Mouse (Mus musculus) midbrain, embryonic 13.5 days (tissue): Measurements from ENCODE around the gene Abhd12. TPM values are rescaled to one million over a fixed set of nuclear protein-coding genes. Genes with fewer than 3 reads are reported as not detected.

Source experiments
- ATAC-seq: fragments of 200-750 bp; cut with Nextera tagmentation; 2 replicates; pipeline ENCODE4 v1.8.0; 2017; ENCODE audit warnings: mild to moderate bottlenecking, moderate TSS enrichment, moderate library complexity
- H3K27ac ChIP-seq: fragments of 300-500 bp; sonication (generic); 2 replicates; pipeline ENCODE4 v1.5.1; 2015; ENCODE audit warnings: inconsistent platforms, mild to moderate bottlenecking, moderate library complexity
- H3K27me3 ChIP-seq: fragments of 300-500 bp; sonication (generic); 2 replicates; pipeline ENCODE4 v1.6.1; 2015; ENCODE audit warnings: mild to moderate bottlenecking, inconsistent platforms
- H3K36me3 ChIP-seq: fragments of 300-500 bp; sonication (generic); 2 replicates; pipeline ENCODE4 v1.6.1; 2015; ENCODE audit warnings: mild to moderate bottlenecking, inconsistent platforms
- H3K4me1 ChIP-seq: fragments of 300-500 bp; sonication (generic); replicated peaks from 2 replicates; pipeline ENCODE4 v1.6.1; 2015; ENCODE audit warnings: inconsistent platforms
- H3K4me2 ChIP-seq: fragments of 300-500 bp; sonication (generic); replicated peaks from 2 replicates; pipeline ENCODE4 v1.6.1; 2015; ENCODE audit warnings: moderate library complexity, mild to moderate bottlenecking, inconsistent platforms
- H3K4me3 ChIP-seq: fragments of 300-500 bp; sonication (generic); replicated peaks from 2 replicates; pipeline ENCODE4 v1.5.1; 2015; ENCODE audit warnings: mild to moderate bottlenecking, inconsistent platforms
- H3K9ac ChIP-seq: fragments of 300-500 bp; sonication (generic); replicated peaks from 2 replicates; pipeline ENCODE4 v1.6.1; 2015; ENCODE audit warnings: mild to moderate bottlenecking, inconsistent platforms
- H3K9me3 ChIP-seq: fragments of 300-500 bp; sonication (generic); 2 replicates; pipeline ENCODE4 v1.6.1; 2016; ENCODE audit warnings: mild to moderate bottlenecking, inconsistent platforms
- WGBS: fragments of 180-500 bp; shearing (Covaris S2); methylation state at CpG from one replicate; pipeline ENCODE4 v1.1.7; 2015; 5-methylcytosine and 5-hydroxymethylcytosine counted together
- polyA plus RNA-seq: library from polyadenylated mRNA; unstranded; fragments of >200 nt; fragmentation: Nextera tagmentation; extraction: Ambion mirVana; gene quantifications from 2 replicates; pipeline ENCODE4 v1.2.1, GENCODE M21; 2015

Abhd12 gene
- polyA plus RNA-seq, 1 experiment from 2014 or later: 84.8 TPM

DNA sequence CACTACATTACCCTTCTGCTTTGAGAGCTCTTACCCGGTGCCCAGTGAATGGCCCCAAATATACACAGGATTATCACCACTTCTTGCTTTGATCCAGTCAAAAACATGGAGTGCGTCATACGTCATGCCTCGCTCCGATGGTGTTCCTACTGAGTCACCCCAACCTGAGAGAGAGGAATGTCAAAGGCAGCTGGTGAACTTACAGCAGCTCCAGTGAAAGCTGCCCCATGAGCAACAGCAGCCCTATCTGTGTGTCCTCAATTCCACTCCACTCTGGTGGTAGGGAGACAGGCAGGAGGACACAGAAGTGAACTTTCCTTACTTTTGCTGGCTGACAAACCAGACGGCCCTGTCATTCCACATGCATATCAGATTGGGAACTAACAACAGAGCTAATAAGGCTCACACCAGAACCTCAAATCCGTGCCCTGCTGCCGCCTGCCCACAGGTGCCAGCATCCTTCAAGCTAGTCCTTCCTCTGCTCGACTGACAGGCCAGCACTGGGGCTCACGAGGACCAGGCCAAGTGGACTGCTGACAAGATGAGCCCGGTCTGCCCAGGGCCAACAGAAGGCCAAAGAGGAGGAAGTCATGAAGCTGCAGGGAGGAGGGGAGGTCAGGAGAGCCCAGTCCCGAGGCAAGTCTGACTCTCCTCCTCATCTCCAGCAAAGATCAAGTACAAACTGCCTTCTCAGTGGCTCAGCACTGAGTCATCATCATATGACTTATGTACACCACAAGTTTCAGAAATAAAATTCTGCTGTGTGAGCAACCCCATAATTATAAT, 64.7 kb downstream of the Abhd12 start:
- 87% methylated on average over 12 of the region's 12 CpGs for WGBS
- peaks cover 55% of the 10 kb centered on the region for H3K36me3 ChIP-seq
- H3K27ac ChIP-seq: no peak overlapping the region
- no peaks in the 10 kb centered on the region for H3K4me1 ChIP-seq
- no peak overlapping the region for H3K9ac ChIP-seq
- H3K27me3 ChIP-seq: no peaks in the 10 kb centered on the region
- no peak overlapping the region for H3K4me2 ChIP-seq
- no peak overlapping the region for H3K4me3 ChIP-seq
- ATAC-seq: no peak
- no peaks in the 10 kb centered on the region for H3K9me3 ChIP-seq

GRCm38 (mm10) chr2:150837781-150838180, 66.8 kb downstream of the Abhd12 start:
- Histone ChIP-seq H3K4me3 (no peak overlapping the region), H3K36me3 (peaks cover 70% of the 10 kb centered on the region), H3K9me3 (no peaks in the 10 kb centered on the region), H3K27ac (no peak overlapping the region), H3K4me1 (no peaks in the 10 kb centered on the region), H3K9ac (no peak overlapping the region), H3K27me3 (no peaks in the 10 kb centered on the region), H3K4me2 (no peak overlapping the region)
- ATAC-seq: no peak
- 92% methylated on average over 3 of the region's 3 CpGs for WGBS

DNA sequence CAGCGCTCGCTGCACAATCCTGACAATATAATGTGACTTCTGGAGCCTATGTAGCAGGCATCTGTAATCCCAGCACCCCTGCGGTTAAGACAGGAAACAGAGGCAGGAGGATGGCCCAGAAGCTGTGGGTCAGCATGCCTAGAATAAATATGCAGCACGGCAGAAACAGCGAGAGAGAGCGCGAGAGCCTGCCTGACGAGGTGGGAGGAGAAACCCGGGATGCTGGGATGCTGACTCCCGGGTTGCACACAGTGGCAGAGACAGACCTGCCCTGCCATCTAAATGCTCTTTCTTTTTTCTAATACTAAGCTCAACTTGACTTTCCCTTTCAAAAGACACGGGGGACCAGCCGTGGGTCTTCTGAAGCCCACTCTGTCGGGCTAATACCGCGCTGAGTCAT, 67.6 kb downstream of the Abhd12 start:
- no peak overlapping the region for H3K27ac ChIP-seq
- no peaks in the 10 kb centered on the region for H3K27me3 ChIP-seq
- no peak overlapping the region for H3K9ac ChIP-seq
- H3K4me2 ChIP-seq: no peak overlapping the region
- no peak overlapping the region for H3K4me3 ChIP-seq
- peaks cover 72% of the 10 kb centered on the region for H3K36me3 ChIP-seq
- 75% methylated on average over 15 of the region's 15 CpGs for WGBS
- no peaks in the 10 kb centered on the region for H3K9me3 ChIP-seq
- H3K4me1 ChIP-seq: no peaks in the 10 kb centered on the region
- no peak for ATAC-seq

GRCm38 (mm10) chr2:150835975-150836374, 68.6 kb downstream of the Abhd12 start:
- Histone ChIP-seq H3K9me3 (no peaks in the 10 kb centered on the region), H3K9ac (no peak overlapping the region), H3K4me1 (no peaks in the 10 kb centered on the region), H3K4me2 (no peak overlapping the region), H3K27ac (no peak overlapping the region), H3K36me3 (peaks cover 79% of the 10 kb centered on the region), H3K27me3 (no peaks in the 10 kb centered on the region), H3K4me3 (no peak overlapping the region)
- no peak for ATAC-seq
- WGBS: 97% methylated on average over 4 of the region's 4 CpGs

GRCm38 (mm10) chr2:150834616-150835015, 69.9 kb downstream of the Abhd12 start:
- peaks cover 90% of the 10 kb centered on the region for H3K36me3 ChIP-seq
- ATAC-seq: no peak
- no peaks in the 10 kb centered on the region for H3K27me3 ChIP-seq
- 94% methylated on average over 7 of the region's 7 CpGs for whole genome bisulfite sequencing
- H3K27ac ChIP-seq: no peak overlapping the region
- no peak overlapping the region for H3K9ac ChIP-seq
- H3K4me2 ChIP-seq: no peak overlapping the region
- no peaks in the 10 kb centered on the region for H3K9me3 ChIP-seq
- no peaks in the 10 kb centered on the region for H3K4me1 ChIP-seq
- no peak overlapping the region for H3K4me3 ChIP-seq

DNA sequence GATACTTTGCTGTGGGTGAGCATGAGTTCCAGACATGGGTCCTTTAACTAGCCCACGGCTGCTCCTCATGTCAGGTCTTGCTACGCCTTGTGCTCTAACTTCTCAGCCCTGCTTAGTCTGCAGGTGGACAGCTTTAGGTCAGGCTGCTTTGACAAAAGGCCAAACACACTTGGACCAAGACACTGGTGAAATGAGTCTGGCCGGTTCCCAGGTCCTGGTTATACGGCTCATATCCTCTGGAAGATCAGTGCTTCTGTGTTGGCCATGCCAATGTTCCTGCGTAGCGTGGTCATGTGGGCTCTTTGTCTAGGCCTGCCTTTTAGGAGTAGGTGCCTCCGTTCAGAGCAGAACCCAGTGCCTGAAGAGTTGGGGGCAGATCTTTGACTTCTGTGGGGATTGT, 72.5 kb downstream of the Abhd12 start:
- no peaks in the 10 kb centered on the region for H3K27me3 ChIP-seq
- H3K36me3 ChIP-seq: peaks cover 94% of the 10 kb centered on the region
- no peak overlapping the region for H3K9ac ChIP-seq
- no peak for ATAC-seq
- WGBS: 93% methylated on average over 7 of the region's 7 CpGs
- no peak overlapping the region for H3K27ac ChIP-seq
- H3K4me1 ChIP-seq: no peaks in the 10 kb centered on the region
- no peak overlapping the region for H3K4me2 ChIP-seq
- no peaks in the 10 kb centered on the region for H3K9me3 ChIP-seq
- no peak overlapping the region for H3K4me3 ChIP-seq

DNA sequence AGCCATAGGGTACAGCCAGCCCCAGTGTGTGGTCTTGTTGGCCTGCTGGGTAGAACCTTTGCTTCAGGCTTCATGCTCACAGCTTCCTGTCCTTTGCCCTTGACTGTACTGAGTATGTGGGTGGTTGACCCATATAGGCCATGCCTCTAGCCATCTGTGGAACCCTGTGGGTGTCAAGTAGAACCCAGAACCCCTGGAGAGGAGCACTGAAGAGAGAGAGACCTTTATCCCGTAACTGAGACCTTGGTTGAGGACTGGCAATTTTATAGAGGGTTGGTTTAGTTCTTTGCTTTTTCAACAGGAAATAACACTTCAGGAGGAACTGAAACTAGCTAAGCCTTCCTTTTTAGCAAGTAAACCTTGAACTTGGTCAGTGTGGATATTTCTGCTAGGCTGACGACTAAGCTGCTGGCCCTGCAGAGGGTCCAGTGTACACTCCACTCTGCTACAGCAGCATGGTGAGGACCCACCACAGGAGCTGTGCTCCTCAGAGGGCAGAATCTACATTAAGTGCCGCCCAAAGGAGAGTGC, 73.6 kb downstream of the Abhd12 start:
- Histone ChIP-seq H3K4me2 (no peak overlapping the region), H3K27me3 (no peaks in the 10 kb centered on the region), H3K36me3 (peaks cover 98% of the 10 kb centered on the region), H3K9ac (no peak overlapping the region), H3K4me3 (no peak overlapping the region), H3K27ac (no peak overlapping the region), H3K4me1 (no peaks in the 10 kb centered on the region), H3K9me3 (no peaks in the 10 kb centered on the region)
- 86% methylated on average over 3 of the region's 3 CpGs for WGBS
- ATAC-seq: no peak

GRCm38 (mm10) chr2:150830011-150830410, 74.5 kb downstream of the Abhd12 start:
- H3K36me3 ChIP-seq: peaks cover 100% of the 10 kb centered on the region
- WGBS: 86% methylated on average over 2 of the region's 2 CpGs

DNA sequence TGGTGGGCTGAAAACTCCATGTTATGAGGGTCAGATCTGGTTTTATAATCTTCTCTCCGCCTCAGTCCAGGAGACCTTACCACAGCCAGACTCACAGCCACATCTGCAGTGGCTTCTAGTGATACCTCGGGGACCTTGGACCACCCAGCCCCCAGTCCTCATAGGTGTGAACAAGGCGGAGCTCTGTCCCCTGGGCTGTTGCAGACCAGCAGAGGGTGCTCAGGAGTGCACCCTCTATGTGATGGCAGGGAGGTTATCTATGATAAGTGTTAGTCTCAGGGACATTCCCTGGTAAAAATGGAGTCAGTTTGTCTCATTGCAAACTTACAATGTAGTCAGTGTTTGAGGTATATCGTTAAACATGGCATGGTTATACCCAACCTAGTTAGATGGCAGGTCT, 75.9 kb downstream of the Abhd12 start:
- no peak overlapping the region for H3K9ac ChIP-seq
- H3K4me2 ChIP-seq: no peak overlapping the region
- no peaks in the 10 kb centered on the region for H3K9me3 ChIP-seq
- no peaks in the 10 kb centered on the region for H3K4me1 ChIP-seq
- no peaks in the 10 kb centered on the region for H3K27me3 ChIP-seq
- H3K36me3 ChIP-seq: peaks cover 99% of the 10 kb centered on the region
- no peak overlapping the region for H3K4me3 ChIP-seq
- no peak for ATAC-seq
- WGBS: 88% methylated on average over 4 of the region's 4 CpGs
- no peak overlapping the region for H3K27ac ChIP-seq

More at GRCm38 (mm10) chr2:150830011-150830410, 74.5 kb downstream of the Abhd12 start:
- Histone ChIP-seq H3K9ac (no peak overlapping the region), H3K27me3 (no peaks in the 10 kb centered on the region), H3K4me1 (no peaks in the 10 kb centered on the region), H3K27ac (no peak overlapping the region), H3K4me2 (no peak overlapping the region), H3K4me3 (no peak overlapping the region), H3K9me3 (no peaks in the 10 kb centered on the region)
- no peak for ATAC-seq

- Histone ChIP-seq H3K27ac (no peak overlapping the region), H3K36me3 (peaks cover 99% of the 10 kb centered on the region), H3K9me3 (no peaks in the 10 kb centered on the region), H3K9ac (no peak overlapping the region), H3K4me1 (no peaks in the 10 kb centered on the region), H3K27me3 (no peaks in the 10 kb centered on the region), H3K4me2 (no peak overlapping the region), H3K4me3 (no peak overlapping the region)
- WGBS: 83% methylated on average over 3 of the region's 3 CpGs
- no peak for ATAC-seq
Measured at GRCm38 (mm10) chr2:150828164-150828563, 76.4 kb downstream of the Abhd12 start.

DNA sequence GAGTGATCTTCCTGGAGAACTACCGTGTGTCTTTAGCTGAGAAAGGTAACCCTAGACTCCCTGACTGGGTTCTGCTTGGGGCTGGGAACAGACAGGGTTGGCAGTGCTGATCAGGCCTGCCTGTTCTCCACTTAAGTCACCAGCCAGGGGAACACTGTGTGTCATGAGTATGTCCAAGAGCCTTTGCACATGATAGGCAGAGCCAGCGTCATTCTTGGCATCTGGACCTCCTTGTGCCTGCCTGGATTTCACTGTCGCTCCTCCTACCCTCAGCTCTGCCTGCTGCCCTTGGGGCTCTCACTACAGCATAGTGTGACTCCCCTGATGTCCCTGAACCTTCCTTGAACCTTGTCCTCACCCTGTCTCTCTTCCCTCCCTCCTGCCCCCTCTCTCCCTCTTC, 78.1 kb downstream of the Abhd12 start:
- no peak overlapping the region for H3K9ac ChIP-seq
- H3K36me3 ChIP-seq: peaks cover 95% of the 10 kb centered on the region
- no peaks in the 10 kb centered on the region for H3K27me3 ChIP-seq
- H3K27ac ChIP-seq: no peak overlapping the region
- H3K4me3 ChIP-seq: no peak overlapping the region
- 94% methylated on average over 3 of the region's 3 CpGs for WGBS
- H3K4me2 ChIP-seq: no peak overlapping the region
- no peaks in the 10 kb centered on the region for H3K9me3 ChIP-seq
- no peaks in the 10 kb centered on the region for H3K4me1 ChIP-seq
- no peak for ATAC-seq

- H3K36me3 ChIP-seq: peaks cover 94% of the 10 kb centered on the region
- no peak overlapping the region for H3K9ac ChIP-seq
- no peaks in the 10 kb centered on the region for H3K4me1 ChIP-seq
- no peak overlapping the region for H3K27ac ChIP-seq
- 84% methylated on average over 8 of the region's 8 CpGs for WGBS
- no peaks in the 10 kb centered on the region for H3K9me3 ChIP-seq
- H3K4me3 ChIP-seq: no peak overlapping the region
- no peak overlapping the region for H3K4me2 ChIP-seq
- H3K27me3 ChIP-seq: no peaks in the 10 kb centered on the region
- ATAC-seq: no peak
Measured at GRCm38 (mm10) chr2:150822987-150823386, 81.6 kb downstream of the Abhd12 start.

DNA sequence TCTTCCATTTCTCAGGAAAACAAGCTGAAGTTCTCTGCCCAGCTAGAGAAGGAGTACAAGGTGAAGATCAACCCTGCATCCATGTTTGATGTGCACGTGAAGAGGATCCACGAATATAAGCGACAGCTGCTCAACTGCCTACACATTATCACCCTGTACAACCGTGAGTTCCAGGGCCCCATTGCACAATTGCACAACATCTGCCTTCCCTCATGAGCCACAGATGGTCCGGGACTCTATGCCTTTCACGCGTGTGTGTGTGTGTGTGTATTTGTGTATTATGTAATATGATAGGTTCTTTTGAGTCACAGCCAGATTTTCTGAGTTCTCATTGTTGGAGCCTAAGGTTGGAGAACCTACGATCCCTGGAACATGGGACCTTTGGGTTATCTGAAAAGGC, 83.8 kb downstream of the Abhd12 start:
- Histone ChIP-seq H3K4me2 (no peak overlapping the region), H3K9ac (no peak overlapping the region), H3K4me3 (no peak overlapping the region), H3K9me3 (no peaks in the 10 kb centered on the region), H3K27ac (no peak overlapping the region), H3K27me3 (no peaks in the 10 kb centered on the region), H3K4me1 (no peaks in the 10 kb centered on the region), H3K36me3 (peaks cover 93% of the 10 kb centered on the region)
- WGBS: 95% methylated on average over 8 of the region's 8 CpGs
- ATAC-seq: no peak
